Mouse (Mus musculus) left cerebral cortex, postnatal 36 days (tissue): ENCODE data around the gene Zfp213. TPM values are rescaled to one million over a fixed set of nuclear protein-coding genes. Genes with fewer than 3 reads are reported as not detected.
"Not testable (repeated sequence)": the region's sequence is repeated elsewhere in the genome, so short reads cannot be mapped to it uniquely, and the experiment has no call there.

Experiments
- DNase-seq, 2 experiments: peaks; one replicate each; pipeline ENCODE4 v3.0.0; 2021 to 2022; ENCODE audit warnings: low spot score in 2 of 2, mixed read lengths in 1 of 2
- intact Hi-C: fragments of 180-260 bp; cut with DNase I; formaldehyde crosslinking; loops from one replicate; pipeline ENCODE4 v1.15.1; 2025
- total RNA-seq, 2 experiments: library from RNA; stranded (reverse); gene quantifications; 2 replicates each; pipeline ENCODE4 v1.2.3; 2021

The Zfp213 gene
- total RNA-seq, 2 experiments from 2014 or later = 6.0 to 6.8 TPM

DNA sequence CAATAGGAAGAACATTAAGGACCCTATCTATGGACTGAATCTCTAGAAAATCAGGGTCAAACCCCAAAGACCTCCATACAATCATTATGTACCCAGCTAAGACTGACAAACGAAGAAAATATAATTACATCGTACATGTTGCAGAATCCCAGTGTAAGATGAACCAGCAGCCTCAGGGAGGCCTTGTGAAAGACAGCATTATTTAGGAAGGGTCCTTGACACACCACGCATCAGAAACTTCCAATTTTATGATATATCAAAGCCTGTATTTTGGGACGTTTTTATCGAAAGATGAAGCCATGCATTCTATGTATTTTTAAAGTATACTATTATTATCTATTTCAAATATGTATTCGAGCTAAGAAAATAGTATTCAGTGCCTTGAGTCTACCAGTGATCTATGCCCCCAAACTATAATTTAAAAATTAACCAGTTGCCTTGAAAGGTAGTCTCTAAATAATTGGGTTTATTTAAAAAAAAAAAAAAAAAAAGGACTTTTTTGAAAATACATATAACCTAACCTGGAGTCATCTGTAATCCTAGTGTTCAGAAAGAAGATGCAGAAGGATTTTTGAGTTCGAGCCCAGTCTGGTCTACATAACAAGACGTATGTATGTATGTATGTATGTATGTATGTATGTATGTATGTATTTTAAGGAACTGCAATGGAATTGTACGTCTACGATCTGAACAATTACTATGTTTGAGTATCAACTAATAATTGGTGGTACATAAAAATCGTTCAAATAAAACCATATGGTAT is 16.2 kb downstream of the Zfp213 start:
- no peak for DNase-seq
- intact Hi-C loops = loop anchor here (5.0 kb wide), 2 partner anchors 356 to 1186 kb away; partner anchors contain the start of genes Zfp40, Zfp758 and Zfp944

DNA sequence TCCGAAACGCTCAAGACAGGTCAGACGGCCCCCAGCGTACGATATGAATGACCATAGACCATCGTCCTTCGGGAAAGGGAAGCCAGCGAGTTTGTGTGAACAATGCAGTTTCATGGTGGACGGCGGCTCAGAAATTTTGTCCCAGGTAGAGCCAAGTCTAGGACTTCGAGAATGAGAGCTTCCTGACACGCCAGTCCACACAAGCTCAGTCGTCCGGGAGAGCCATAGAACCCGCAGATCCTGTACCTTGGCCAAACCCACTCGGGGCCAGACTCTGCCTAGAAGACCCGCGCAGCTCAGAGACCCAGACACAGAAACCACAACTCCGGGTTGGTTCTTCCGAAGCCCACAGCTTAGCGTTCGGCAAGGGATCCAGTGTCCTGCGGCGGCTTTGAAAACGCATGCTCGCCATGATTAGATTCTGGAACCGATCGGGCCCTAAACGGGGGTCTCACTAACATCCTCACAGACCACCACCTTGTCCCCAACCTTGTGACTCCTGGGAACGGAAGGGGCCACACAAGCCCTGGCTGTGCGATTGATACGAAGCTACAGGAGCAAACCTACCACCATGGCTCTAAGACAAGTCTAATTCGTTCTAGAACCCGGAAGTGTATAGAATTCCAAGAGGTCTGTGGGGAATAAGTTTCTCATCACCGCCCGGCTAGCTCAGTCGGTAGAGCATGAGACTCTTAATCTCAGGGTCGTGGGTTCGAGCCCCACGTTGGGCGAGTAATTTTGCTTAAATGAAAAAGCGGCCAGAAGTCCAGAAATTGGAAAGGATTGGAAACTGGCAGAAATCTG is 17.1 kb downstream of the Zfp213 start:
- peak; percentile 86 to 93 for DNase-seq
- intact Hi-C loops = loop anchor here (5.0 kb wide), 2 partner anchors 355 to 1185 kb away; partner anchors contain the start of genes Zfp40, Zfp758 and Zfp944

DNA sequence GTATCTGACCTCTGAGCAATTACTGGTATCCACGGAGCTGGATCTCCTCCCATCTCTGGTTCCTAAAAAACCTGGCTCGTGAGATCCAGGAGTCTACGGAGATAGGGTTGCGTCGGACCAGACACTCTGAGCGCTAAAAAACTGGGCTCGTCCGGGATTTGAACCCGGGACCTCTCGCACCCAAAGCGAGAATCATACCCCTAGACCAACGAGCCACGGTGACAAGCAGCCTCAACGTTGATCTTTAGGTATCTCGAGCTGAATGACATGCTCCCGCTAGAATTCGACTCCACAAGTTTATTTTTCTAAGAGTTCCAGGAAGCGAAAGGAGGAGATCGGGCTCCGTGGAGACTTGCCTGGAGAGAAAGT is 17.7 kb downstream of the Zfp213 start:
- intact Hi-C loops = loop anchor here (5.0 kb wide), 2 partner anchors 354 to 1184 kb away; partner anchors contain the start of genes Zfp40, Zfp758 and Zfp944

DNA sequence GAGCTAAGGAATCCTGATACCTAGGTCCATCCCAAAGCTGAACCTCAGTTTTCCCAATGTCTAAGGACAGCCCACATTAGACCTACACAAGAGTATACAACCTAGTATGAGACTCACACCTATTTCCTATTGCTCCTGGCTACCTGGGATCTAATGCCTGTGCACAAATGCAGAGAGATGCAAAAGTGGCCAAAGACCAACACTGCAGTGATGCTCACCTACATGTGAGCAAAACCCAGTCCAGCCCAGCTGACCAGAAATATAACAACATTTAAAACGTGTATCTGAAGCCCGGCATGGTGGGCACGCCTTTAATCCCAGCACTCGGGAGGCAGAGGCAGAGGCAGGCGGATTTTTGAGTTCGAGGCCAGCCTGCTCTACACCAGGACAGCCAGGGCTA is 18.2 kb downstream of the Zfp213 start:
- intact Hi-C loops = loop anchor here (5.0 kb wide), 2 partner anchors 354 to 1184 kb away; partner anchors contain the start of genes Zfp40, Zfp758 and Zfp944

More for the DNA sequence above, 17.7 kb downstream of the Zfp213 start:
- DNase-seq = peak; percentile 77 to 78

DNA sequence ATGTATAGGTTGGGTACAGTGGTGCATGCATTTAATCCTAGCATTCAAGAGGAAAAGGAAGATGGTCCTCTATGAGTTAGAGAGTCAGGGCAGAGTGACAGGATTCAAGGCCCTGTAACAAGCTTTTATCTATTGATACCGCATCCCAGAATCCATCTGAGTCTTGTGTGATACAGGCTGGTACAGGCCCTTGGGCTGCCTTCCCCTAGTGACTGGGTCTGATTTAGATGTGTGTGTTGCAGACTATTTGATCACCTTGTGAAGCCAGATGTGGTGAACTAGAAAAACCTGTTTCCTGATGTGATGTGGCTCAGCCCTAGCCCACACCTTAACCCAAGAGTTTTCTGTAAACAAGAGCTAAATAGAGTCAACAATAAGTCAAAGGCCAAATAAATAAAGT is 19.3 kb downstream of the Zfp213 start:
- DNase-seq = no peak
- intact Hi-C loops = loop anchor here (5.0 kb wide), 2 partner anchors 352 to 1182 kb away; partner anchors contain the start of genes Zfp40, Zfp758 and Zfp944

More for the DNA sequence above, 18.2 kb downstream of the Zfp213 start:
- DNase-seq = no peak

DNA sequence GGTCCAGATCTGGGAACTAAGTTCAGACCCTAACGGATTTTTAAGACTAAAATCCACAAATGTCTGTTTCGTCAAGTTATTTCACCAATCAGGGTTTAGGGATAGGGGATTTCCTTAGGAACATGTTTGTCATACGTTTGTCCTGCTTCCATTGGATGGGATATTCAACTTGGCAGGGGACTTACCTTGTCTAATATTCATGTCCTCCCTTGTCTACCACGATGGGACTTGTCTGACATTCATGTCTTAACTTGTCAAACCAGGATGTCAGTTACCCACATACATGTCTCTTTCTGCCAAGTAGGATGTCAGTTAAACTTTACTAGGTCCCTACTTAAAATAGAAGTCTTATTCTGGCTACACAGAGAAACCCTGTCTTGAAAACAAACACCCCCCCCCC is 20.1 kb downstream of the Zfp213 start:
- DNase-seq = no peak
- intact Hi-C loops = no loop called here

DNA sequence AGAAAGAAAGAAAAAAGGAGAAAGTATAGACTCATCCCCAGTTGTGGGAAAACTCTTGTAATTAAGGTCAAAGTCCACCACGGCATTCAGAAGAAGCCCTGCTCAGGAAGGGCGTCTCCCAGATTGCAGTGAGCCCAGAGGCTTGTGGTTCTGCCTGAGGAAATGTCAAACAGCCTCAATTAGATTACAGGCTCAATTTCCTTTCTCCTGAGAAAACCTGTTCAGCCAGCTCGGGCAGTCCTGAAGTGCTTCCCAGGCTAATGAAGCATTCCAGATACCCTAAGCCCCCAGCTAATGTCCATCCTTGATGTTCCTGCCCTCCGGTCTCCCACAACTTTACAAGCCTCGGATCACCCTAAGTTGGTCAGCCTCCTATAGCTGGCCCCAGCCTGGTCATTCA is 20.7 kb downstream of the Zfp213 start:
- intact Hi-C loops = no loop called here

DNA sequence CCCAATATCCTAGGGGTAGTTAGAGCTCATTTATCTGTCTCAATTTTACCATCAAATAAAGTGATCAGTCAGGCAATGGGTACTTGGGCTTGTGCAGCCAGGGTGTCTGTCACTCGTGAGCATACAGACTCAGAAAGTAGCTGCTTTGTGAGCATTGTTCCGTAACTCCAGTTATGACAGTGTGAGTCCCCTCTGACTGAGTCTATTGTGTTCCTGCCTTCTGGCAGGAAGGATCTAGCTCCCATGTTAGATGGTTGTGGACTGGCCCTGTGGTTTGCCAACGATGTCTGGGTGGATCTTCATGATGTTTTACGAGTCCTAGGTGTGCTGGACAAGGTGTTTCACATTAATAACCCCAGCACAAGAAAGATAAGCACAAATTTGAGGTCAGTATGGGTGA is 21.2 kb downstream of the Zfp213 start:
- DNase-seq = no peak
- intact Hi-C loops = no loop called here

More for the DNA sequence above, 20.7 kb downstream of the Zfp213 start:
- no peak for DNase-seq

DNA sequence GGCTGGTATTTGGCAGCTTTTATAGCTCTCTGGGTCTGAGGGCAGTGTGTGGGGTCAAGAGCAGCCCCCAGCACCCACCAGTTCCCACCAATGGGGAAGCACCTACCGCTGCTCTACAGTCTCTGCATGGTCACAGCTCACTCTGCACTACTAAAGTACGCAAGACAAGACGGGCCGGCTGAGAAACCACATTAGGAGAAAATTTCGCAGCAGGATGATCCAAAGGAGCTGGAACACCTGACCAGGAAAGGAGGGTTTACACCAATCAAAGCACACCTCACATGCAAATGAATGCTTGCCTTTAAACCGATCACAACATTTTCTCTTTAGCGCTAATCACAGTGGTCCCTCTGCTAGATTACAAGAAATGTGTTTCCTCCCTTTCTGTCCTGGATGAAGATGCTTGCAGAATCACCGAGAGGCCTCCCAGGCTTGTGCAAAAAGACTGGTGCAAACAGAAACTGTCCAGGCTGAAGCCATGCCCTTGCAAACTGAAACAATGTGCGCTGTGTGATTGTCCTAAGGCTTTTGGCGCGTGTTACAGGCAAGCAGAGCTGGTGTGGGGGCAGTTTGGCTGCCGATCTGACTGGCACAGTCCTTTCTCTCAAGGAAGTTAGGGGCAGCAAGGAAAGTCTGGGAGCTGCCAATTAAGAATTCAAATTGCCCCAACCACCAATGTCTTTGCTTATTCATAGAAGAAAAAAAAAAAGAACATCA is 21.9 kb downstream of the Zfp213 start:
- peak in 1 of 2 experiments; percentile 13 for DNase-seq
- intact Hi-C loops = no loop called here

DNA sequence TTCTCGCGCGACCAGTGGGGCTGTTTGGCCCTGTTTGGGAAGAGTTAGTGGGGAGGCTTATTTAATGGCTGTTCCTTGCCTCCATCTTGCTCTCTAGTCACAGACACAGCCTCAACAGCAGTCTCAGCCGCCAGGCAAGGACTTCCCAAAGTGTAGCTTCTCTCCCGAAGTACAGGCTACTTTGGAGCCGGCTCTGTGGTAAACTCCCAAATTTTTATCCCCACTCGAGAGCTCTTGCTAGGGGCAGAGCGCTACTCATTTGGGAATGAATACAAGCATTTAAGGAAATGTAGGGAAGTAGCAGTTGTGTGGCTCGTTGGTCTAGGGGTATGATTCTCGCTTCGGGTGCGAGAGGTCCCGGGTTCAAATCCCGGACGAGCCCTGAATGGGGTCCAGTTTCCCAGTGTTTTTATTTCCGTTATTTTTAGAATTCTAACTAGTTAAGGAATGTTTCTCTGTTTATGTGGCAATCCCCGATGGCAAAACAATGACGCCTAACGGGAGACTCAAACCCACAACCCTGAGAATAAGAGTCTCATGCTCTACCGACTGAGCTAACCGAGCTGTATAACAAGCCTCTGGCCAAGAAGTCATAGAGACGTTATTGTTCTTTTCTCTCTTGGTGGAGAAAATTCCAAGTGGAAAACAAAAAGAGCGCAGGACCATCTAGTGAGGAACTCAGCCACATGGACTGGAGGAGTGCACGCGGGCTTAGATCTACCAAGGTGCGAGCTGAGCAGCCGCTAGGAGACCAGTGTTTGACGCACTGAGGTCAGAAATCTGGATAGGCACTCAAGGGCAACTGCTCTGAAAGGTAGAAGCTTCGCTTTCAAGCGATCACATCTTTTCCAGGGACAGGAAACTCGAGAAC is 23.2 kb downstream of the Zfp213 start:
- DNase-seq = peak in 1 of 2 experiments; percentile 9
- intact Hi-C loops = no loop called here

DNA sequence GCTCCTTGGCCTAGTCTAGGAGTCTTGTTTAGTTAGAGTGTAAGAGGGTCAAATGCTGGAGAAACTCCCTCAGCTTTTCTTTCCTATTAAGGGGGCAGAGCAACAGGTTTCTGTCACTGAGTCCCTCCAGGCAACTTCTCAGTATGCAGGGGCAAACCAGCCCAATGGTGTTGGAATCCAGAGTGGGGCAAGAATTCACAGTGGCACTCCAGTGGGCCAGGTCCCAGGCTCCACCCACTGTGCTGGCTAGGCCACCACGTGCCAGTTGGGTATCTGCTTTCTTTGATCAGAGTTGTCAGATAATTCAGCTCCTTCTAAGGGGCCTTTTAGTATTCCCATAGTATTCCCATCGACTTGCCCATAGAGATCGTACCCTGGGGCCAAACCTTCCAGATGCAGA is 23.9 kb downstream of the Zfp213 start:
- intact Hi-C loops = no loop called here
- DNase-seq = no peak

DNA sequence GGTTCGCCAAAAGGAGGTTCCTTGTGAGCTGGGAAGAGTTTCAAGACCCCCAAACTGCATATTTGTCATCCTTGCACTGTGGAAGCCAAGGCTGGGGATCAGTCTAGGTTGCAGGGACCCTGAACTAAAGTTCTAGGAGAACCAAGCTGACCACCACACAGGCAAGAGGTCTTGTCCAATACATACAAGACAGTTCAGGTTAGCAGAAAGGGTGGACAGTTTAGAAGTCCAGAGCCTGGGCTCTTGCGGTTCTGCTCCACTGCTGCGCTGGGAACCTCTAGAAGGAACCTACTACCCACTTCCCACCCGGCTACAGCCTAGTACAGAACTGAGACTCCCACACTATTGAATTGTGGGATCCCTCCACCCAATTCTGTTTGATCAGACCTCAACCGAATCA is 24.4 kb downstream of the Zfp213 start:
- no peak for DNase-seq
- intact Hi-C loops = no loop called here

DNA sequence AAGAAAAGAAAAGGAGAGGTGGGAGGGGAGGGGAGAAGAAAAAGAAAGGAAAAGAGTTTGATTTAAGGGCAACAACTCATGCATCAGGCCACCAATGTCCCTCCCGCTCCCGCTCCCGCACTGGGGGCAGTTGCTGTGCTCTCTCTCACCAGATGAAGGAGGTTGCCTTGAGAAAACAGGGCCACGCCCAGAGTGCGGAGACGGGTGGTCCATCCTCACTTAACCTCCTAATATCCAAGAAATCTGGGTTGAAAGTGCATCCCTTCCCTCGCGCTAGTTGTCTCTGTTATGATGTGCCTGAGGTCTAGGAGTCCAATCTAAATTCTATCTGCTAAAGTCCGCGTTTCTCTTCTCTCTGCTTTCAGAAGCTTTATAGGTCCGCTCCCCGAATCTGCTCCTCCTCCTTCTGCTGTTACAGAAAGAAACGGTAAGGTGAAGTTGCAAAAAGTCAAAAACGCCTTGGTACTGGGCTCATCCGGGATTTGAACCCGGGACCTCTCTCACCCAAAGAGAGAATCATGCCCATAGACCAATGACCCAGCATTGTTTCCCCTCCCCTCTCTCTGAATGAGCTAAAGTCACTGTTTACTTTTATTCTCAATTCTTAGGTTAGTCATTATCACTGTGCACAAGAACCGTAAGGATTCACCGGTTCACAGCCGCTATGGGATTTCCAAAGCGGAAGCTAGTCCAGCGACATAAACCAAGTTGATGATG is 25.6 kb downstream of the Zfp213 start:
- intact Hi-C loops = no loop called here
- DNase-seq = peak in 1 of 2 experiments; percentile 4

DNA sequence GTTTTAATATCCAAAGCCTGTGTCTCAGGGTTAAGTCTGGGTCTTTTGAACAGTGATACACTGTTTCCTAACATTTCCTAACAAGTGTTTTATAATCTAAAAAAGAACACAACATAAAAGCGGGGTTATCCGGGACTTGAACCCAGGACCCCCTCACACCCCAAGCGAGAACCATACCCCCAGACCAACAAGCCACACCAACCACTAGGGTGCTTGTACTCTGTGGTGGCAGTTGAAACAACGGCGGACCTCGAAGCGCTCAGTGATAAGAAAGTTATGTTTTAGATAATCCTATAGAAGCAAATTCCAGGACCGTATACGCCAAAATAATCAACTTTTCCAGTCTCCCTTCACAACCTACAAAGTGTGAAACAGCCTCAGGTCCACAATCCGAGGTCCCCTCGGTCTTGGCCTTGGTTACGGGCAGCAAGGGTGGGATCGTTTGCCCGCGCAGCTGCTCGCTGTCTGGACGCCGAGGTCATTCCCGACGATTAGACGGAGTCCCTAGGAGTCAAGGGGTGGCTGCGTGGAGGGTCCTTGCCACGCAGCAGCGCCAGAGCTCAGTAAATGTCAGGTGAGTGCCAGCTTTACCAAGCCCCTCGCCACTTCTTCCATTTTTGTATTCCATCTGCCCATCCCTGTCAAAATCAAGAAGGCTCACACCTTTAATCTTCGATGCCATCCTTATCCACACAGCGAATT is 26.3 kb downstream of the Zfp213 start:
- intact Hi-C loops = no loop called here

DNA sequence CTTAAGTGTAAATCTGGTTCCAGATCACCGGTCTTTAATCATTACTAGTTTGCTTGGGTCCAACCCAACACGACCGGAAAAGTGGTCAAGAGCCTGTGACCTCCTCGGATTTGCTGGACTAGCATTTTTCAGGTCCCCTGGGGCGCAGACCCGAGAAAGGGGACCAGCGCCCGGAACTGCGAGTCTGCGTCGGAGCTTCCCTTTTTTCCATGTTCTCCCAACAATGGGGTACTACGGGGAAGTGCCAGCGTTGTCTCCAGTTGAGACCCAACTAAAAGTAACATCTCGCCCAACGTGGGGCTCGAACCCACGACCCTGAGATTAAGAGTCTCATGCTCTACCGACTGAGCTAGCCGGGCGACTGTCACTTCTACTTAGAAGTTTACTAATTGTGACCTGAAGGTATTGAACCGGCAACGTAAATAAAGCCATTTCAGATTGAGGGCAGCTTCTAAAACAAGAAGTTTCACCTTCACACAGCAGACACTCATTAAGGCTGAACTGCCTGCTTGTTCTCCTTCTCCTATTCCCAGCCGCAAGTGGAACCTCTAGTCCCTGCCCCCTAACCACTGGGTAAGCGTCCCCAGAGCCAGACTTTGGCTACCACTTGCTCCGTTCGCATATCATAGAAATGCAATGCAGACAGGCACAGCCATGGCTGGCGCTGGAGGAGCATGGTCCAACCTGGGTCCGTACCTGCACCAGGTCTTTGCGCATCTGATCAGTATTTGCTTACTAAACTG is 28.8 kb downstream of the Zfp213 start:
- intact Hi-C loops, DNase-seq: not testable (repeated sequence)

More for the DNA sequence above, 26.3 kb downstream of the Zfp213 start:
- DNase-seq = no peak

DNA sequence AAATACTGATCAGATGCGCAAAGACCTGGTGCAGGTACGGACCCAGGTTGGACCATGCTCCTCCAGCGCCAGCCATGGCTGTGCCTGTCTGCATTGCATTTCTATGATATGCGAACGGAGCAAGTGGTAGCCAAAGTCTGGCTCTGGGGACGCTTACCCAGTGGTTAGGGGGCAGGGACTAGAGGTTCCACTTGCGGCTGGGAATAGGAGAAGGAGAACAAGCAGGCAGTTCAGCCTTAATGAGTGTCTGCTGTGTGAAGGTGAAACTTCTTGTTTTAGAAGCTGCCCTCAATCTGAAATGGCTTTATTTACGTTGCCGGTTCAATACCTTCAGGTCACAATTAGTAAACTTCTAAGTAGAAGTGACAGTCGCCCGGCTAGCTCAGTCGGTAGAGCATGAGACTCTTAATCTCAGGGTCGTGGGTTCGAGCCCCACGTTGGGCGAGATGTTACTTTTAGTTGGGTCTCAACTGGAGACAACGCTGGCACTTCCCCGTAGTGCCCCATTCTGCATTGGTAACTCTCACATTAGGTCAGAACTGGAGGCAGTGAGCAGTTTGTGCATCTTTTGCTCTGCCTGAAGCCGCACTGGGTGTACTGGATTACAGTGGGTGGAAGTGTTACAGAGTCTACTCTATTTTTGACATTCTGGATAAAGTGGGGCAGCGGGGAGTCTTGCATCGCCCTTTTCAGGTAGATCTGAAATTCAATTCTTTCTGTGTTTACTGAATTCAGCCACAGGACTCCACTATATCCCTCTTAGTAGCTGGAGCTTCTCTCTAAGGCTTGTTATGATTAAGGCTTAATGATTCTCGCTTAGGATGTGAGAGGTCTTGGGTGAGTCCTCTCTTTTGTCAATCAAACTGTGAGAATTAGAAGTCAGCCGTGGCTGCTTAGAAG is 30.2 kb downstream of the Zfp213 start:
- DNase-seq, intact Hi-C loops: not testable (repeated sequence)
